Mouse (Mus musculus) myocyte (in vitro differentiated cells): Measurements from ENCODE around the gene Bbof1. TPM values are rescaled to one million over a fixed set of nuclear protein-coding genes. Genes with fewer than 3 reads are reported as not detected.

Source experiments
- H3K27me3 ChIP-seq: one replicate; pipeline ENCODE4 v1.6.1; 2011; ENCODE audit not compliant: control insufficient read depth, insufficient read depth, insufficient read length
- H3K36me3 ChIP-seq: one replicate; pipeline ENCODE4 v1.6.1; 2011; ENCODE audit not compliant: control insufficient read depth, insufficient read depth
- H3K4me2 ChIP-seq: one replicate; pipeline ENCODE4 v1.6.1; 2011; ENCODE audit warnings: low read depth, control low read depth
- H3K4me3 ChIP-seq: one replicate; pipeline ENCODE4 v1.5.1; 2011; ENCODE audit warnings: mild to moderate bottlenecking, control low read depth, moderate library complexity
- H3K79me2 ChIP-seq: one replicate; pipeline ENCODE4 v1.6.1; 2011; ENCODE audit not compliant: control insufficient read depth, insufficient read depth
- H3ac ChIP-seq: one replicate; pipeline ENCODE4 v1.6.1; 2011; ENCODE audit not compliant: control insufficient read depth, insufficient read length
- CEBPB ChIP-seq: IDR thresholded peaks from 2 replicates; pipeline ENCODE4 v1.6.1; 2011; ENCODE audit warnings: mild to moderate bottlenecking, moderate library complexity; ENCODE audit not compliant: poor library complexity, insufficient read depth, severe bottlenecking
- E2F4 ChIP-seq: IDR thresholded peaks from one replicate; pipeline ENCODE4 v1.6.1; 2011; ENCODE audit warnings: mild to moderate bottlenecking, control low read depth, moderate library complexity; ENCODE audit not compliant: insufficient read depth
- MAX ChIP-seq: IDR thresholded peaks from one replicate; pipeline ENCODE4 v1.6.1; 2011; ENCODE audit warnings: low read depth, mild to moderate bottlenecking, control low read depth
- MYOD1 ChIP-seq, 3 experiments: IDR thresholded peaks; one replicate each; pipeline ENCODE4 v1.6.1; 2011; ENCODE audit warnings: control low read depth in 2 of 3, low read depth in 2 of 3, mild to moderate bottlenecking in 2 of 3, moderate library complexity in 1 of 3; ENCODE audit not compliant: insufficient read length in 2 of 3, control insufficient read depth in 1 of 3
- MYOG ChIP-seq, 3 experiments: IDR thresholded peaks; one replicate each; pipeline ENCODE4 v1.6.1; 2011; ENCODE audit warnings: control low read depth in 2 of 3, low read depth in 2 of 3, mild to moderate bottlenecking in 2 of 3; ENCODE audit not compliant: insufficient read length in 2 of 3, control insufficient read depth in 1 of 3, insufficient read depth in 1 of 3
- POLR2A ChIP-seq: IDR thresholded peaks from one replicate; pipeline ENCODE4 v1.6.1; 2011; ENCODE audit warnings: low read depth, mild to moderate bottlenecking, control low read depth, moderate library complexity; ENCODE audit not compliant: insufficient read length
- POLR2AphosphoS2 ChIP-seq: IDR thresholded peaks from one replicate; pipeline ENCODE4 v1.6.1; 2011; ENCODE audit warnings: low read depth, control low read depth; ENCODE audit not compliant: insufficient read length
- REST ChIP-seq: IDR thresholded peaks from one replicate; pipeline ENCODE4 v1.6.1; 2011; ENCODE audit warnings: mild to moderate bottlenecking, control low read depth, moderate library complexity; ENCODE audit not compliant: insufficient read depth, insufficient read length
- SRF ChIP-seq: IDR thresholded peaks from one replicate; pipeline ENCODE4 v1.6.1; 2011; ENCODE audit warnings: low read depth; ENCODE audit not compliant: control insufficient read depth, insufficient read length
- TCF12 ChIP-seq: IDR thresholded peaks from one replicate; pipeline ENCODE4 v1.6.1; 2011; ENCODE audit warnings: mild to moderate bottlenecking, control low read depth; ENCODE audit not compliant: poor library complexity, insufficient read depth, severe bottlenecking
- TCF3 ChIP-seq: IDR thresholded peaks from one replicate; pipeline ENCODE4 v1.6.1; 2011; ENCODE audit warnings: low read depth, control low read depth; ENCODE audit not compliant: insufficient read length
- USF1 ChIP-seq: IDR thresholded peaks from one replicate; pipeline ENCODE4 v1.6.1; 2011; ENCODE audit warnings: low read depth, mild to moderate bottlenecking, control low read depth, moderate library complexity
- polyA plus RNA-seq: library from polyadenylated mRNA; unstranded; fragments of >200 nt; fragmentation: generic; extraction: Trizol; gene quantifications from one replicate; pipeline ENCODE4 v1.2.1, GENCODE M21; 2012; ENCODE audit warnings: missing spikeins

Bbof1 gene
- polyA plus RNA-seq, 1 experiment, result 0.38 TPM

DNA sequence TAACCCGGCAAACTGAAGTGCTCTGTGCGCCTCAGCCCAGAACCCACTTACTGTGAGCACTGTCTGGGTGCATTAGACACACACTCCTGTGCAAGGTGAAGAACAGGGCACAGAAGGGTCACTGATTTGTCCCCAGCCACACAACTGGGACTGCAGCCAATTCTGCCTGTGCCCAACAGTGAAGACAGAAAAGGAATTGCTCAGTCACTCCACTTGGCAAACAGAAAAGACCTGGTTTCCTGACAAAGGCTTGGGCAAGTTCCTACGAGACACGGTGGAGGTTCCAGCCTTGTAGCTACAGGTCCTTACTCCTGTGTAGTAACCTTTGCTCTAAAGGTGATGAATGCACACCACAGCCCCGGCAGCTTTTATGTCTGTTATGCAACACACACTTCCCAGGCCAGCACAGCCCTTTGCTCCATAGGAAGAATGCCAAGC lies 24.2 kb upstream of the Bbof1 start:
- Histone ChIP-seq H3K36me3 (no peaks in the 10 kb centered on the region), H3K79me2 (no peaks in the 10 kb centered on the region), H3ac (no peak overlapping the region), H3K4me3 (no peak overlapping the region), H3K4me2 (no peak overlapping the region), H3K27me3 (no peaks in the 10 kb centered on the region)
- TF ChIP-seq E2F4, result no peak
- TF ChIP-seq SRF, result no peak
- no peak for TF ChIP-seq MAX
- TF ChIP-seq REST, result no peak
- TF ChIP-seq MYOD1 (IDR thresholded peaks at IDR 0.05; ENCODE audit: control insufficient read depth in 1 of 3, insufficient read length in 2 of 3, low read depth in 2 of 3), result no peak
- TF ChIP-seq TCF3, result no peak
- no peak for TF ChIP-seq POLR2AphosphoS2
- TF ChIP-seq POLR2A, result no peak
- no peak for TF ChIP-seq USF1

DNA sequence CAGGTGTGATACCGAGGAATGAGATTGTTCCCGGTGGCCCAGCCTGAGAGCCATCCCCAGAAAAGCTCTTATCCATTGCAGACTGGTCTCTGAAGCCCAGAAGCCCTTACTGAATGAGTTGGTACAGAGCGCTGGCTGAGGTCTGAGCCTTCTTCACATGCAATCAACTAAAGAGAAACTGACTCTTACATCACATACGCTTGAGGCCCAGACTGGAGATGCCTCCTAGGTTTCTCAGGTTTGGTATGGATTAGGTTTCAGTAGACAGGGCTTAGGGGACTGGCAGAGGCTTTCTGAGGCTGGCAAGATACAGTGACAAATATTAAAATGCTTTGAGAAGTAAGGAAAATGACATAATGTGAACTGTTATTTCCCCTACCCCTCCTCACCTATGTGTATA lies 23.5 kb upstream of the Bbof1 start:
- TF ChIP-seq TCF3 (no peak), TCF12 (no peak), MYOD1 (IDR thresholded peaks at IDR 0.05; ENCODE audit: control insufficient read depth in 1 of 3, insufficient read length in 2 of 3, low read depth in 2 of 3) (no peak), POLR2A (no peak), SRF (no peak), POLR2AphosphoS2 (no peak), E2F4 (no peak), MYOG (IDR thresholded peaks at IDR 0.05; ENCODE audit: control insufficient read depth in 1 of 3, insufficient read depth in 1 of 3, insufficient read length in 2 of 3, low read depth in 2 of 3) (no peak), REST (no peak), USF1 (no peak), CEBPB (no peak)
- no peak overlapping the region for H3K4me2 ChIP-seq

DNA sequence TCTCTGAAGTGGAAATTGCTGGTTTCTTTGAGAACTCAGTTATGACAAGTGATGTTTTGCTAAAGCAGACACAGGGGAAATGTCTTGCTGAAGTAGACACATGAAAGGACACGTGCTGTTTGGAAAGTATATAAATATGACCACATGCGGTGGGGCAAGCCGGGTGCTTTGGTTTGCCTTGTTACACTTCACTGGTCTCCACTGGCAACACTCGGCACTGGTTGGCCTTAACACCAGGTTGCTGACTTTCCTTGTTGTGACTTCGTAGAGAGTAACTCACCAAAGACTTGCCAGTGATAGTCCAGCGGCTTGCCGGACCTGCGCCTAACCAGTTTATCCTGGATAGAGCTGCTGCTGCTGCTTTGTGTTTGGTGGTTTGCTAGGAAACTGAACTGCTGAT lies 20.8 kb upstream of the Bbof1 start:
- Histone ChIP-seq H3K27me3 (no peaks in the 10 kb centered on the region), H3K4me3 (no peak overlapping the region), H3K36me3 (no peaks in the 10 kb centered on the region), H3K4me2 (no peak overlapping the region), H3K79me2 (no peaks in the 10 kb centered on the region), H3ac (no peak overlapping the region)
- TF ChIP-seq REST, result no peak

More for the DNA sequence above, 23.5 kb upstream of the Bbof1 start:
- no peaks in the 10 kb centered on the region for H3K79me2 ChIP-seq
- H3ac ChIP-seq, result no peak overlapping the region
- H3K36me3 ChIP-seq, result no peaks in the 10 kb centered on the region
- no peaks in the 10 kb centered on the region for H3K27me3 ChIP-seq
- H3K4me3 ChIP-seq, result no peak overlapping the region

DNA sequence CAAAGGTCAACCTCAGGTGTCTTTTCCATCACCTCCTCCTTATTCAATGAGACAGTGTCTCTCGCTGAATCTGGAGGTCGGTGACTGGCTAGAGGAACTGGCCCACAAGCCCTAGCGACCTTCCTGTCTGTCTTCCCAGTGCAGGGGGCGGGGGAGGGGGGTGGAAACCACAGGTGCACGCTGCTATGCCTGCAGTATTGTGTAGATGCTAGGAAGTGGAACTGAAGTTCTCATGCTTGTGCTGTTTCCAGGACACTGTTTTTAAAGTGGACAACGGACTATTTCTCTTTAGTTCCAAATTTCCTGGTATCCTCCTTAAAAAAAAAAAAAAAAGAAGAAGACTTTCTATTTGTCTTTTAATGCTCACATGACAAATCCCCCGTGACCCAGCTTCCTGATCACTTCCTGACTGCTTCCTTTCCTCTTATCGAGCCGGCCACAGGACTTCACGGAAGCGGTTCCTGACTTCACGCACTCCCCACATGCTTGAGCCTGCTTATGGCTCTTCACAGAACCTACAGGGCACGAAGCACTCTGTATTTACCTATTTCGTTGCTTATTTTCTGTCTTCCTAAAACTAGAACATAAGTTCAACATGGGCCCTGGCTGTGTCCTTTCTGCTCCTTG lies 20.0 kb upstream of the Bbof1 start:
- no peaks in the 10 kb centered on the region for H3K36me3 ChIP-seq
- H3K27me3 ChIP-seq, result no peaks in the 10 kb centered on the region
- TF ChIP-seq MYOD1 (IDR thresholded peaks at IDR 0.05; ENCODE audit: control insufficient read depth in 1 of 3, insufficient read length in 2 of 3, low read depth in 2 of 3), result no peak
- no peak for TF ChIP-seq MYOG (IDR thresholded peaks at IDR 0.05; ENCODE audit: control insufficient read depth in 1 of 3, insufficient read depth in 1 of 3, insufficient read length in 2 of 3, low read depth in 2 of 3)
- no peak for TF ChIP-seq POLR2AphosphoS2
- TF ChIP-seq POLR2A, result no peak
- no peak for TF ChIP-seq CEBPB
- no peak for TF ChIP-seq SRF
- no peak for TF ChIP-seq REST
- no peak for TF ChIP-seq USF1
- no peak for TF ChIP-seq TCF12
- TF ChIP-seq E2F4, result no peak
- no peak for TF ChIP-seq MAX
- TF ChIP-seq TCF3, result no peak
- no peak overlapping the region for H3K4me3 ChIP-seq
- H3K4me2 ChIP-seq, result no peak overlapping the region
- H3ac ChIP-seq, result no peak overlapping the region
- H3K79me2 ChIP-seq, result no peaks in the 10 kb centered on the region

DNA sequence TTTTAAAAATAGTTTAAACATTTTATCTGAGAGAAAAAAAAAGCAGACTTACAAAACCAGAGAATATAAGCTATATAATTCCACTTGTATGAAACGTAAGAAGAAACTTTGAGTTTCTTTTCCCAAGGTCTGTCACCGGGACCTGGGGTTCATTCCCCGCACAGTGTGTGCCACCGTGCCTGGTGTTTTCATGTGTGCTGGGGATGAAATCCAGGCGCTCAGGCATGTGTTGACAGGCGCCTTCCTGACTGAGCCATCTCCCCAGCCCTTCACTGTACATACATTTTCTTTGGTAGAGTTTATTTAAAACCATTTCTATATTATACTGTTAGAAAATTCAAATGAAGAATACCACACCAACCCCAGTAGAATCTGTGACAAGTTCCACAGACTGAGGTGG lies 18.5 kb upstream of the Bbof1 start:
- H3K27me3 ChIP-seq, result no peaks in the 10 kb centered on the region
- H3K4me3 ChIP-seq, result no peak overlapping the region
- no peak overlapping the region for H3ac ChIP-seq
- H3K36me3 ChIP-seq, result no peaks in the 10 kb centered on the region
- no peak for TF ChIP-seq USF1
- no peak for TF ChIP-seq TCF12
- no peak for TF ChIP-seq SRF
- no peak for TF ChIP-seq TCF3
- TF ChIP-seq E2F4, result no peak
- no peak for TF ChIP-seq REST
- TF ChIP-seq MYOD1 (IDR thresholded peaks at IDR 0.05; ENCODE audit: control insufficient read depth in 1 of 3, insufficient read length in 2 of 3, low read depth in 2 of 3), result no peak
- no peak for TF ChIP-seq CEBPB
- TF ChIP-seq POLR2A, result no peak
- no peak for TF ChIP-seq MYOG (IDR thresholded peaks at IDR 0.05; ENCODE audit: control insufficient read depth in 1 of 3, insufficient read depth in 1 of 3, insufficient read length in 2 of 3, low read depth in 2 of 3)
- no peaks in the 10 kb centered on the region for H3K79me2 ChIP-seq
- H3K4me2 ChIP-seq, result no peak overlapping the region
